Mouse (Mus musculus): ENCODE measurements around the gene Six1.
"Not testable (repeated sequence)": the region's sequence is repeated elsewhere in the genome, so short reads cannot be mapped to it uniquely, and the experiment has no call there.

Gene Six1

GRCm38 (mm10) chr12:73034901-73035895, 18.5 kb downstream of the Six1 start:
- DNase-seq (ENCODE audit: low spot score) = no peak

GRCm38 (mm10) chr12:73032665-73033064, 21.0 kb downstream of the Six1 start:
- no peak for DNase-seq (ENCODE audit: low spot score)

- DNase-seq (ENCODE audit: low spot score) = no peak
These were observed 22.4 kb downstream of the Six1 start for GRCm38 (mm10) chr12:73031315-73031714.

GRCm38 (mm10) chr12:73025490-73025889, 28.2 kb downstream of the Six1 start:
- no peak for DNase-seq (ENCODE audit: low spot score)

GRCm38 (mm10) chr12:73020941-73021340, 32.7 kb downstream of the Six1 start:
- peak; percentile 29 for DNase-seq (ENCODE audit: low spot score)

GRCm38 (mm10) chr12:73020422-73020821, 33.3 kb downstream of the Six1 start:
- no peak for DNase-seq (ENCODE audit: low spot score)

- DNase-seq (ENCODE audit: low spot score) = no peak
These were observed 34.8 kb downstream of the Six1 start for GRCm38 (mm10) chr12:73018838-73019237.

- DNase-seq (ENCODE audit: low spot score) = no peak
These were observed 37.5 kb downstream of the Six1 start for GRCm38 (mm10) chr12:73016171-73016570.

- DNase-seq (ENCODE audit: low spot score) = no peak
These were observed 39.4 kb downstream of the Six1 start for GRCm38 (mm10) chr12:73014311-73014710.

GRCm38 (mm10) chr12:73012824-73013223, 40.9 kb downstream of the Six1 start:
- DNase-seq (ENCODE audit: low spot score) = no peak

- no peak for DNase-seq (ENCODE audit: low spot score)
These were observed 41.4 kb downstream of the Six1 start for GRCm38 (mm10) chr12:73012136-73012785.

- not testable (repeated sequence) for DNase-seq (ENCODE audit: low spot score)
These were observed 50.8 kb downstream of the Six1 start for GRCm38 (mm10) chr12:73002903-73003302.

GRCm38 (mm10) chr12:73002281-73002680, 51.4 kb downstream of the Six1 start:
- DNase-seq (ENCODE audit: low spot score) = peak; percentile 16

- no peak for DNase-seq (ENCODE audit: low spot score)
These were observed 55.3 kb downstream of the Six1 start for GRCm38 (mm10) chr12:72998105-72999001.

GRCm38 (mm10) chr12:72996646-72997045, 57.0 kb downstream of the Six1 start:
- no peak for DNase-seq (ENCODE audit: low spot score)
